Mouse (Mus musculus) MEL (cell line): ENCODE results near the gene Pcnx2. TPM values are rescaled to one million over a fixed set of nuclear protein-coding genes. Genes with fewer than 3 reads are reported as not detected.

Experiments
- DNase-seq: peaks from one replicate; pipeline ENCODE4 v3.0.0; 2011; ENCODE audit warnings: low read depth, low spot score
- H3K27ac ChIP-seq: 2 replicates; pipeline ENCODE4 v1.5.1; 2012; ENCODE audit warnings: low read depth, mild to moderate bottlenecking, control low read depth, low read length, moderate library complexity; ENCODE audit not compliant: control insufficient read depth
- H3K27me3 ChIP-seq, 2 experiments: fragments of 150-350 bp in 1 of 2; sonication (generic) in 1 of 2; 2 replicates each; pipeline ENCODE4 v1.6.1; 2012; ENCODE audit warnings: low read length in 2 of 2, mild to moderate bottlenecking in 2 of 2, improper control_type of control experiment in 1 of 2, moderate library complexity in 1 of 2; ENCODE audit not compliant: insufficient read depth in 2 of 2, control insufficient read depth in 1 of 2
- H3K36me3 ChIP-seq, 2 experiments: 2 replicates each; pipeline ENCODE4 v1.6.1; 2012 to 2014; ENCODE audit warnings: low read length in 2 of 2, improper control_type of control experiment in 1 of 2, inconsistent platforms in 1 of 2, mild to moderate bottlenecking in 1 of 2; ENCODE audit not compliant: insufficient read depth in 2 of 2, control insufficient read depth in 1 of 2
- H3K4me1 ChIP-seq, 2 experiments: fragments of 150-350 bp in 1 of 2; sonication (generic) in 1 of 2; 2 replicates each; pipeline ENCODE4 v1.6.1; 2012; ENCODE audit warnings: low read length in 2 of 2, improper control_type of control experiment in 1 of 2, mild to moderate bottlenecking in 1 of 2; ENCODE audit not compliant: insufficient read depth in 2 of 2, control insufficient read depth in 1 of 2
- H3K4me3 ChIP-seq, 2 experiments: fragments of 150-350 bp in 1 of 2; sonication (generic) in 1 of 2; 2 replicates each; pipeline ENCODE4 v1.5.1; 2012; ENCODE audit warnings: low read depth in 2 of 2, low read length in 2 of 2, mild to moderate bottlenecking in 2 of 2, moderate library complexity in 2 of 2, control low read depth in 1 of 2, improper control_type of control experiment in 1 of 2; ENCODE audit not compliant: control insufficient read depth in 1 of 2, insufficient read depth in 1 of 2
- H3K79me2 ChIP-seq: 2 replicates; pipeline ENCODE4 v1.6.1; 2012; ENCODE audit warnings: mild to moderate bottlenecking, low read length, moderate library complexity; ENCODE audit not compliant: control insufficient read depth, poor library complexity, insufficient read depth
- H3K9ac ChIP-seq: 2 replicates; pipeline ENCODE4 v1.6.1; 2012; ENCODE audit warnings: low read depth, mild to moderate bottlenecking, control low read depth, low read length, moderate library complexity; ENCODE audit not compliant: control insufficient read depth, poor library complexity, severe bottlenecking
- H3K9me3 ChIP-seq: fragments of 150-350 bp; sonication (generic); replicated peaks from 2 replicates; pipeline ENCODE4 v1.6.1; 2012; ENCODE audit warnings: mild to moderate bottlenecking, low read length, improper control_type of control experiment, moderate library complexity; ENCODE audit not compliant: insufficient read depth
- BHLHE40 ChIP-seq: IDR thresholded peaks from 2 replicates; pipeline ENCODE4 v1.6.1; 2012; ENCODE audit warnings: low read depth, mild to moderate bottlenecking, inconsistent platforms, low read length, improper control_type of control experiment, borderline replicate concordance
- CHD2 ChIP-seq: IDR thresholded peaks from 2 replicates; pipeline ENCODE4 v1.6.1; 2011; ENCODE audit warnings: low read length, improper control_type of control experiment
- CTCF ChIP-seq, 3 experiments: IDR thresholded peaks in 2 of 3; conservative IDR thresholded peaks in 1 of 3; 2 replicates each; pipeline ENCODE4 v1.5.1; 2011 to 2012; ENCODE audit warnings: low read length in 3 of 3, low read depth in 2 of 3, mild to moderate bottlenecking in 2 of 3, improper control_type of control experiment in 1 of 3, inconsistent platforms in 1 of 3, mixed read lengths in 1 of 3, moderate library complexity in 1 of 3; ENCODE audit not compliant: control insufficient read depth in 1 of 3, insufficient read depth in 1 of 3, poor library complexity in 1 of 3, severe bottlenecking in 1 of 3
- ELF1 ChIP-seq: IDR thresholded peaks from 2 replicates; pipeline ENCODE4 v1.6.1; 2014; ENCODE audit warnings: low read depth, mild to moderate bottlenecking, inconsistent platforms, low read length, improper control_type of control experiment, moderate library complexity
- EP300 ChIP-seq, 2 experiments: IDR thresholded peaks; 2 replicates each; pipeline ENCODE4 v1.6.1; 2011; ENCODE audit warnings: improper control_type of control experiment in 2 of 2, low read length in 2 of 2, low read depth in 1 of 2, mild to moderate bottlenecking in 1 of 2
- GABPA ChIP-seq: IDR thresholded peaks from 2 replicates; pipeline ENCODE4 v1.6.1; 2012; ENCODE audit warnings: low read depth, mild to moderate bottlenecking, inconsistent platforms, low read length, improper control_type of control experiment, moderate library complexity
- KAT2A ChIP-seq: conservative IDR thresholded peaks from 2 replicates; pipeline ENCODE4 v1.6.1; 2012; ENCODE audit warnings: low read depth, low read length, improper control_type of control experiment, inconsistent platforms
- MAFK ChIP-seq: IDR thresholded peaks from 2 replicates; pipeline ENCODE4 v1.6.1; 2011; ENCODE audit warnings: low read depth, mild to moderate bottlenecking, low read length, improper control_type of control experiment, borderline replicate concordance
- MAZ ChIP-seq: IDR thresholded peaks from 2 replicates; pipeline ENCODE4 v1.6.1; 2012; ENCODE audit warnings: low read depth, mild to moderate bottlenecking, inconsistent platforms, low read length, improper control_type of control experiment
- MXI1 ChIP-seq: IDR thresholded peaks from 2 replicates; pipeline ENCODE4 v1.6.1; 2011; ENCODE audit warnings: mild to moderate bottlenecking, low read depth, low read length, improper control_type of control experiment
- MYC ChIP-seq: IDR thresholded peaks from 2 replicates; pipeline ENCODE4 v1.6.1; 2011; ENCODE audit warnings: low read depth, mild to moderate bottlenecking, low read length, improper control_type of control experiment, moderate library complexity
- NELFE ChIP-seq: IDR thresholded peaks from 2 replicates; pipeline ENCODE4 v1.6.1; 2011; ENCODE audit warnings: low read depth, low read length, improper control_type of control experiment
- POLR2AphosphoS2 ChIP-seq: IDR thresholded peaks from 2 replicates; pipeline ENCODE4 v1.6.1; 2011; ENCODE audit warnings: low read length, improper control_type of control experiment
- POLR2AphosphoS5 ChIP-seq: IDR thresholded peaks from 2 replicates; pipeline ENCODE4 v1.6.1; 2012; ENCODE audit warnings: low read depth, borderline replicate concordance, mild to moderate bottlenecking, inconsistent platforms, low read length, moderate library complexity, mixed read lengths
- RAD21 ChIP-seq: IDR thresholded peaks from 2 replicates; pipeline ENCODE4 v1.6.1; 2011; ENCODE audit warnings: mild to moderate bottlenecking, low read depth, low read length, improper control_type of control experiment
- RCOR1 ChIP-seq: IDR thresholded peaks from 2 replicates; pipeline ENCODE4 v1.6.1; 2012; ENCODE audit warnings: low read depth, mild to moderate bottlenecking, inconsistent platforms, low read length, improper control_type of control experiment
- TBP ChIP-seq: IDR thresholded peaks from 2 replicates; pipeline ENCODE4 v1.8.0; 2011; ENCODE audit warnings: low read depth, low read length, improper control_type of control experiment
- UBTF ChIP-seq: IDR thresholded peaks from 2 replicates; pipeline ENCODE4 v1.6.1; 2012; ENCODE audit warnings: low read depth, mild to moderate bottlenecking, inconsistent platforms, low read length, improper control_type of control experiment, moderate library complexity, borderline replicate concordance; ENCODE audit not compliant: insufficient read depth
- ZC3H11A ChIP-seq: IDR thresholded peaks from 2 replicates; pipeline ENCODE4 v1.6.1; 2012; ENCODE audit warnings: low read depth, mild to moderate bottlenecking, inconsistent platforms, low read length, improper control_type of control experiment
- ZMIZ1 ChIP-seq: IDR thresholded peaks from 2 replicates; pipeline ENCODE4 v1.6.1; 2012; ENCODE audit warnings: low read depth, mild to moderate bottlenecking, inconsistent platforms, low read length, improper control_type of control experiment, moderate library complexity
- ZNF384 ChIP-seq: IDR thresholded peaks from 2 replicates; pipeline ENCODE4 v1.6.1; 2012; ENCODE audit warnings: low read depth, mild to moderate bottlenecking, inconsistent platforms, low read length, improper control_type of control experiment
- polyA plus RNA-seq, 2 experiments: library from polyadenylated mRNA; stranded (reverse) in 1 of 2; unstranded in 1 of 2; fragments of >175 nt in 1 of 2; fragments of >200 nt in 1 of 2; gene quantifications; 2 replicates each; pipeline versions ENCODE4 v1.2.1 to v1.2.4; 2012; ENCODE audit warnings: low replicate concordance in 2 of 2, low read depth in 1 of 2; ENCODE audit not compliant: insufficient read length in 2 of 2, insufficient read depth in 1 of 2, missing spikeins in 1 of 2
- total RNA-seq: library from RNA; depleted of rRNA; stranded (reverse); fragments of 300-350 nt; gene quantifications from 2 replicates; pipeline ENCODE4 v1.2.3, GENCODE M21; 2012

Pcnx2 gene
- total and polyA plus RNA-seq, 3 experiments, result 0.04 TPM; not detected in 2

- Histone ChIP-seq H3K4me3 (no peak overlapping the region), H3K79me2 (no peaks in the 10 kb centered on the region), H3K27me3 (no peaks in the 10 kb centered on the region), H3K9me3 (no peaks in the 10 kb centered on the region), H3K36me3 (peaks cover 0 to 5% of the 10 kb centered on the region in 2 experiments; a peak in 2 of 4 replicates), H3K9ac (no peak overlapping the region), H3K27ac (no peak overlapping the region), H3K4me1 (peaks cover 0 to 13% of the 10 kb centered on the region in 2 experiments; a peak in 2 of 4 replicates)
- no peak for DNase-seq
- no peak for TF ChIP-seq MXI1
Measured at GRCm38 (mm10) chr8:125723437-125723836, 174.7 kb downstream of the Pcnx2 start.

- Histone ChIP-seq H3K9ac (no peak overlapping the region), H3K27ac (no peak overlapping the region), H3K79me2 (no peaks in the 10 kb centered on the region), H3K9me3 (no peaks in the 10 kb centered on the region), H3K27me3 (no peaks in the 10 kb centered on the region), H3K36me3 (peaks cover 0 to 5% of the 10 kb centered on the region in 2 experiments; a peak in 2 of 4 replicates), H3K4me3 (no peak overlapping the region), H3K4me1 (peaks cover 0 to 13% of the 10 kb centered on the region in 2 experiments; a peak in 2 of 4 replicates)
- TF ChIP-seq GABPA (no peak), EP300 (IDR thresholded peaks at IDR 0.05; ENCODE audit: low read depth in 1 of 2, low read length in 2 of 2) (no peak)
- DNase-seq, result no peak
Measured at GRCm38 (mm10) chr8:125722675-125723074, 175.4 kb downstream of the Pcnx2 start.

- no peak overlapping the region for H3K4me3 ChIP-seq
- no peaks in the 10 kb centered on the region for H3K27me3 ChIP-seq
- no peak for DNase-seq
- no peaks in the 10 kb centered on the region for H3K9me3 ChIP-seq
- no peak overlapping the region for H3K9ac ChIP-seq
- no peaks in the 10 kb centered on the region for H3K36me3 ChIP-seq
- no peak overlapping the region for H3K27ac ChIP-seq
- no peaks in the 10 kb centered on the region for H3K79me2 ChIP-seq
- H3K4me1 ChIP-seq, result no peaks in the 10 kb centered on the region
- TF ChIP-seq RCOR1, result no peak
- TF ChIP-seq TBP, result no peak
- TF ChIP-seq CHD2, result no peak
- TF ChIP-seq CTCF (IDR thresholded peaks at IDR 0.05 in 2 of 3, conservative IDR thresholded peaks at IDR 0.05 in 1 of 3; ENCODE audit: control insufficient read depth in 1 of 3, insufficient read depth in 1 of 3, low read depth in 2 of 3, low read length in 3 of 3, poor library complexity in 1 of 3, severe bottlenecking in 1 of 3), result peak; percentile 30 to 40 (median 30); a peak in 4 of 6 replicates
Measured at GRCm38 (mm10) chr8:125718914-125719313, 179.2 kb downstream of the Pcnx2 start.

- Histone ChIP-seq H3K27me3 (no peaks in the 10 kb centered on the region), H3K9ac (no peak overlapping the region), H3K4me1 (no peaks in the 10 kb centered on the region), H3K4me3 (no peak overlapping the region), H3K27ac (no peak overlapping the region), H3K36me3 (no peaks in the 10 kb centered on the region), H3K79me2 (no peaks in the 10 kb centered on the region), H3K9me3 (no peaks in the 10 kb centered on the region)
- TF ChIP-seq POLR2AphosphoS5 (no peak), RAD21 (no peak), MAFK (no peak), UBTF (no peak), ZC3H11A (no peak), NELFE (no peak), BHLHE40 (no peak), KAT2A (no peak), MYC (no peak), MAZ (no peak), CHD2 (no peak), ELF1 (no peak), ZNF384 (no peak), ZMIZ1 (no peak), POLR2AphosphoS2 (no peak), CTCF (IDR thresholded peaks at IDR 0.05 in 2 of 3, conservative IDR thresholded peaks at IDR 0.05 in 1 of 3; ENCODE audit: control insufficient read depth in 1 of 3, insufficient read depth in 1 of 3, low read depth in 2 of 3, low read length in 3 of 3, poor library complexity in 1 of 3, severe bottlenecking in 1 of 3) (no peak), TBP (no peak)
- no peak for DNase-seq
Measured at GRCm38 (mm10) chr8:125716613-125717012, 181.5 kb downstream of the Pcnx2 start.
